Mouse (Mus musculus): ENCODE measurements at regions not wholly inside any gene's neighbourhood (a gene's known extent, or its start where the extent isn't known, plus 50 kb on each side); places are given as distances from the start of the nearest gene placed in this dataset.

DNA sequence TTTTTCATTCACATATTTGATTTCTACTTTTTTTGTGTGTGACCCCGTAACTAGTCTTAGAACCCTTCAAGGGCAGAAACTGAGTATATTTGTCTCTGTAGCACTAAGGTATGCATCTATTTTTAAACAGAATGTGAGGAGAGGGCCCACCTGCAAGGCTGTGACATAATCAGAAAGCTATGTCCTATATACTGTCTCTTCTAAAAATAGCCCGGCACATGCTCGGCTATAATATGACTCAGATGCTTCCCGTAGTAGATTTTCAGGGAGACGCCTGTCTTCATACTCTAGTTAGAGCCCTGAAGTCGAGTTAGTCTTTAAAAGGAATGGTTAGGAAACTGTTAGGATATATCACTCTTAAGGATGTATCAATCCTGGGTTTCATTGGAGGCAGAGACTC is 61.0 kb upstream of the Prickle1 start:
- Histone ChIP-seq H3K4me3 (no peak overlapping the region), H3K36me3 (replicated peaks) (no peaks in the 10 kb centered on the region), H3K4me1 (no peaks in the 10 kb centered on the region), H3K4me2 (no peak overlapping the region), H3K27me3 (replicated peaks) (no peaks in the 10 kb centered on the region), H3K27ac (no peak overlapping the region), H3K9ac (no peak overlapping the region), H3K9me3 (no peaks in the 10 kb centered on the region)
- WGBS: 82% methylated on average over 6 of the region's 6 CpGs
- no peak for ATAC-seq (replicated peaks)

DNA sequence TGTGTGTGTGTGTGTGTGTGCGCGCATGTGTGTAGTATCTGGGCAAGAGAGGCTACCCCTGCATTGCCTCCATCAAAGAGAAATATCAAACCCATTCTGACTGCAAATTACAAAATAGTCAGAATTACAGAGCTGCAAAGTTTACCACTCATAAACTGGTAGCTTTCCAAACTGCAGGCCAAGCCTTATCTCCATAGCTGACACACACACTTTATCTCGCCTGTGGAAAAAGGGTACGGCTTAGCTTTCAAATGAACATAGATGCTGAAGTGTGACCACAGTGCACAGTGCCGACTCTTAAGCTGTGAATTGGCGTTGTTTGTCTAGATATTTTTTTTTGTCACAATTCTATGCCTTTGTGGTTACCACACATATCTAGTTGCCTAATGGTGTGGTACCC is 60.1 kb upstream of the Prickle1 start:
- 95% methylated on average over 6 of the region's 6 CpGs for WGBS
- Histone ChIP-seq H3K27ac (no peak overlapping the region), H3K9me3 (no peaks in the 10 kb centered on the region), H3K4me2 (no peak overlapping the region), H3K4me3 (no peak overlapping the region), H3K36me3 (replicated peaks) (no peaks in the 10 kb centered on the region), H3K9ac (no peak overlapping the region), H3K27me3 (replicated peaks) (no peaks in the 10 kb centered on the region), H3K4me1 (no peaks in the 10 kb centered on the region)
- ATAC-seq (replicated peaks): no peak

DNA sequence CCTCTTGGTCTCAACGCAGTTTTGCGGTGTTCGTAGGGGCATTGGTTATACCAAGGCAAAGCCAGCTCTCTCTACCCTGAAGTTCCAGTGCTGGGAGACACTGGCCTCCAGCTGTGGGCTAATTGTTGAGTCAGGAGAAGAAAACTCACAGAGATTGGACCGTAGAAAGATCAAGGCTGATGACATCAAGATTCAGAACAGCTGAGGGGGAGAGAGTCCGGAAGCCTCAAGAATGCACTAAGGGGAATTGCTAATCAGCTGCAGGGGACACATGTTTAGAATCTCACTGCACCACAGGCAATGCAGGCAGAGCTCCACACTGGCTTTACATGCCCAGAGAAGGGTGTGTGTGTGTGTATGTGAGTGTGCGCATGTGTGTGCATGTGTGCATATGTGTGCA is 59.6 kb upstream of the Prickle1 start:
- Histone ChIP-seq H3K27me3 (replicated peaks) (no peaks in the 10 kb centered on the region), H3K9ac (no peak overlapping the region), H3K27ac (no peak overlapping the region), H3K36me3 (replicated peaks) (no peaks in the 10 kb centered on the region), H3K4me2 (no peak overlapping the region), H3K9me3 (no peaks in the 10 kb centered on the region), H3K4me3 (no peak overlapping the region), H3K4me1 (no peaks in the 10 kb centered on the region)
- WGBS: 89% methylated on average over 6 of the region's 6 CpGs
- no peak for ATAC-seq (replicated peaks)

GRCm38 (mm10) chr15:93653378-93653777 is 57.7 kb upstream of the Prickle1 start:
- no peaks in the 10 kb centered on the region for H3K27me3 ChIP-seq (replicated peaks)
- H3K27ac ChIP-seq: no peak overlapping the region
- H3K9ac ChIP-seq: no peak overlapping the region
- H3K4me1 ChIP-seq: no peaks in the 10 kb centered on the region
- no peaks in the 10 kb centered on the region for H3K36me3 ChIP-seq (replicated peaks)
- no peaks in the 10 kb centered on the region for H3K9me3 ChIP-seq
- no peak overlapping the region for H3K4me3 ChIP-seq
- ATAC-seq (replicated peaks): no peak
- WGBS: 89% methylated on average over 1 of the region's 1 CpGs
- H3K4me2 ChIP-seq: no peak overlapping the region

GRCm38 (mm10) chr15:93650981-93651757 is 55.5 kb upstream of the Prickle1 start:
- Histone ChIP-seq H3K4me1 (no peaks in the 10 kb centered on the region), H3K27ac (no peak overlapping the region), H3K27me3 (replicated peaks) (no peaks in the 10 kb centered on the region), H3K4me3 (no peak overlapping the region), H3K4me2 (no peak overlapping the region), H3K9ac (no peak overlapping the region), H3K36me3 (replicated peaks) (no peaks in the 10 kb centered on the region), H3K9me3 (no peaks in the 10 kb centered on the region)
- WGBS: 78% methylated on average over 14 of the region's 14 CpGs
- no peak for ATAC-seq (replicated peaks)

- Histone ChIP-seq H3K36me3 (replicated peaks) (no peaks in the 10 kb centered on the region), H3K27me3 (replicated peaks) (no peaks in the 10 kb centered on the region), H3K4me1 (no peaks in the 10 kb centered on the region), H3K4me2 (no peak overlapping the region), H3K4me3 (no peak overlapping the region), H3K9me3 (no peaks in the 10 kb centered on the region), H3K9ac (no peak overlapping the region), H3K27ac (no peak overlapping the region)
- ATAC-seq (replicated peaks): no peak
- WGBS: 76% methylated on average over 2 of the region's 2 CpGs
These were observed 54.4 kb upstream of the Prickle1 start for GRCm38 (mm10) chr15:93650009-93650522.

- no peaks in the 10 kb centered on the region for H3K27me3 ChIP-seq (replicated peaks)
- H3K4me3 ChIP-seq: no peak overlapping the region
- no peaks in the 10 kb centered on the region for H3K36me3 ChIP-seq (replicated peaks)
- H3K9me3 ChIP-seq: no peaks in the 10 kb centered on the region
- no peak overlapping the region for H3K27ac ChIP-seq
- H3K4me2 ChIP-seq: no peak overlapping the region
- ATAC-seq (replicated peaks): no peak
- H3K9ac ChIP-seq: no peak overlapping the region
- no peaks in the 10 kb centered on the region for H3K4me1 ChIP-seq
- WGBS: 84% methylated on average over 4 of the region's 4 CpGs
These were observed 53.0 kb upstream of the Prickle1 start for GRCm38 (mm10) chr15:93648646-93649045.

DNA sequence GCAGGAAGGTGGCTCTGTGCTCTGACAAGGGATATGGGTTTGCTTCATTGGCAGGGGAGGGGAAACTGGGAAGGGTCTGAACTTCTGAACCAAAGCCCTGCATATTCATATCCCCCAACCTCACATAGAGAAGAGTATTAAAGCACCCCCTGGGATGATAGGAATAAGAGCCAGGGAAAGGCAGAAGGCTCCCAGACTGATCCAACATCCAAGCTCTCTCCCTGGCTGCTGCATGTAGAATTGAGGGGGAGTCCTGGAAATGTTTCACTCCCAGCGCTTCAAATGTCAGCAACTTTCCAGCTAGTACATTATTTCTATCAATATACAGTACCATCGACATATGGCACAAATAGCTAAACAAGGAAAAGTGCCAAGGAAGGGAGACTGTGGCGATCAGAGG is 51.1 kb upstream of the Prickle1 start:
- H3K9me3 ChIP-seq: no peaks in the 10 kb centered on the region
- no peak overlapping the region for H3K27ac ChIP-seq
- no peak for ATAC-seq (replicated peaks)
- H3K4me1 ChIP-seq: no peaks in the 10 kb centered on the region
- no peaks in the 10 kb centered on the region for H3K27me3 ChIP-seq (replicated peaks)
- no peak overlapping the region for H3K4me3 ChIP-seq
- no peak overlapping the region for H3K9ac ChIP-seq
- WGBS: 96% methylated on average over 3 of the region's 3 CpGs
- H3K36me3 ChIP-seq (replicated peaks): no peaks in the 10 kb centered on the region
- no peak overlapping the region for H3K4me2 ChIP-seq

- H3K27ac ChIP-seq: no peak overlapping the region
- no peak for ATAC-seq (replicated peaks)
- H3K4me2 ChIP-seq: no peak overlapping the region
- H3K36me3 ChIP-seq (replicated peaks): no peaks in the 10 kb centered on the region
- 81% methylated on average over 8 of the region's 8 CpGs for WGBS
- no peaks in the 10 kb centered on the region for H3K4me1 ChIP-seq
- no peaks in the 10 kb centered on the region for H3K27me3 ChIP-seq (replicated peaks)
- no peaks in the 10 kb centered on the region for H3K9me3 ChIP-seq
- no peak overlapping the region for H3K4me3 ChIP-seq
- H3K9ac ChIP-seq: no peak overlapping the region
These were observed 50.3 kb upstream of the Prickle1 start for GRCm38 (mm10) chr15:93645950-93646349.
